Mouse (Mus musculus): ENCODE data around the gene Hoxc13.

The Hoxc13 gene

GRCm38 (mm10) chr15:102921053-102922011 is at the start of gene Hoxc13:
Hoxc13 (plus strand) TSS chr15:102921103.
- DNase-seq (ENCODE audit: low spot score), result no peak

- no peak for DNase-seq (ENCODE audit: low spot score)
Observed at GRCm38 (mm10) chr15:102885803-102886202, 35.1 kb upstream of the Hoxc13 start.

GRCm38 (mm10) chr15:102895115-102895514 is 25.8 kb upstream of the Hoxc13 start:
- DNase-seq (ENCODE audit: low spot score), result no peak

GRCm38 (mm10) chr15:102904946-102905345 is 16.0 kb upstream of the Hoxc13 start:
- DNase-seq (ENCODE audit: low spot score), result no peak

- no peak for DNase-seq (ENCODE audit: low spot score)
Observed at GRCm38 (mm10) chr15:102909536-102909935, 11.4 kb upstream of the Hoxc13 start.

- no peak for DNase-seq (ENCODE audit: low spot score)
Observed at GRCm38 (mm10) chr15:102910038-102910437, 10.9 kb upstream of the Hoxc13 start.

GRCm38 (mm10) chr15:102910496-102911095 is 10.3 kb upstream of the Hoxc13 start:
- no peak for DNase-seq (ENCODE audit: low spot score)

- DNase-seq (ENCODE audit: low spot score), result no peak
Observed at GRCm38 (mm10) chr15:102913038-102913585, 7.8 kb upstream of the Hoxc13 start.

GRCm38 (mm10) chr15:102917972-102918572 is 2.8 kb upstream of the Hoxc13 start:
- DNase-seq (ENCODE audit: low spot score), result no peak

GRCm38 (mm10) chr15:102918611-102919265 is 2.2 kb upstream of the Hoxc13 start:
- DNase-seq (ENCODE audit: low spot score), result no peak

GRCm38 (mm10) chr15:102919336-102920180 is 1.3 kb upstream of the Hoxc13 start:
- DNase-seq (ENCODE audit: low spot score), result no peak

- DNase-seq (ENCODE audit: low spot score), result peak; percentile 7
Observed at GRCm38 (mm10) chr15:102920619-102921018, 284 bp upstream of the Hoxc13 start.

GRCm38 (mm10) chr15:102922012-102922362 is 1.1 kb downstream of the Hoxc13 start:
- DNase-seq (ENCODE audit: low spot score), result no peak

GRCm38 (mm10) chr15:102922636-102923500 is 2.0 kb downstream of the Hoxc13 start:
- no peak for DNase-seq (ENCODE audit: low spot score)

- DNase-seq (ENCODE audit: low spot score), result no peak
Observed at GRCm38 (mm10) chr15:102927032-102927645, 6.2 kb downstream of the Hoxc13 start.

GRCm38 (mm10) chr15:102931706-102932358 is 10.9 kb downstream of the Hoxc13 start:
- no peak for DNase-seq (ENCODE audit: low spot score)

GRCm38 (mm10) chr15:102934438-102934837 is 13.5 kb downstream of the Hoxc13 start:
- DNase-seq (ENCODE audit: low spot score), result no peak

- DNase-seq (ENCODE audit: low spot score), result no peak
Observed at GRCm38 (mm10) chr15:102934897-102935296, 14.0 kb downstream of the Hoxc13 start.
